Mouse (Mus musculus) megakaryocyte, embryonic 14.5 days (primary cell): ENCODE measurements around the gene Mov10l1.

Experiments used
- FLI1 ChIP-seq: IDR thresholded peaks from 2 replicates; pipeline ENCODE4 v1.6.1; 2012; ENCODE audit warnings: low read length, inconsistent platforms, mixed read lengths
- GATA1 ChIP-seq: IDR thresholded peaks from 3 replicates; pipeline ENCODE4 v1.6.1; 2012; ENCODE audit warnings: mixed read lengths, low read length, inconsistent platforms, borderline replicate concordance

GRCm38 (mm10) chr15:89020492-89020891 lies 37.8 kb downstream of the Mov10l1 start:
- TF ChIP-seq GATA1 (no peak), FLI1 (no peak)
